ENCODE assay signal across 9 mouse cellular contexts in the genomic region with DNA sequence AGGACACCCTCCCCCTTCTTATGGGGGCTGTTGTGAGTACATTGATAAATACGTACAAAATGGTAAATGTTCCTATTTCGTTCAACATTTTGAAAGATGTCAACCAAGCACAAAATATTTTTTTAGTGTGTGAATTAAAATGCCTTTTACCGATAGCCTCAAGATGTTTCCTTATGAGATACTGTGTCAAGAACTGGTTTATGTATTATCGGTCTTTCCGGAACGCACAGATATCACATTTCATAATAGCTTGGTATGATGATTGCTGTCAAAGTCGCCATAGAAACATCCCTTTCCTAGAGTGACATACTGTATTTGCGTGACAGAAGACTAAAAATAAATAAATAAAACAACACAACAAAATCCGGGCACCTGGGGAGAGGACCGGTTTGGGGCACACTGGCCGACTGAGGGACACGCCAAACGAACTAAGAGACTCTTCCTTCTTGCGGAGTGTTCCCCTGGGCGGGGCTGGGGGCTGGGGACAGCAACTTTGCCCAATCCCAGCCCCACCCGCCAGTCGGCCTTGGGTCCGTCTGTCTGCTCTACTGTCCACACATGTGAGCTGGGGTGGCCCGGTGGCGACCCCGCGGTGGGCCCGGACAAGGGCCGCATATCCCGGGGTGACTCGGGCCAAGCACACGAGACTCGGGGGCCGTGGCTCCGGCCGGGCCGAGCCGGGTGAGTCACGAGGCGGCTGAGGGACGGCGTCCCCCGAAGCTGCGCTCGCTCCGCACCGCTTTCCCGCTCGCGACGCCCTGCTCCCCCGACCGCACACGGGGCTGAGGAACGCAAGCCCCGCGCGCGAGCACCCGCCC. TPM values are rescaled to one million over a fixed set of nuclear protein-coding genes. Genes with fewer than 3 reads are reported as not detected.
DNase-seq lines count a peak whose midpoint lies in the region; ATAC-seq and TF ChIP-seq lines count a peak whose summit lies in the region.
"Had no signal": no experiment of that assay in that cellular context is flagged by ENCODE, and none has a peak within 500 bp of the region (broad histone marks: within the 10 kb centered on the region; RNA-seq: fewer than 3 reads in every experiment).

No protein-coding gene starts in this region.

- TF ChIP-seq EP300 in heart, adult 2 months (IDR thresholded peaks at IDR 0.05; ENCODE audit: insufficient read depth, low read depth, low read length): no peak

- no peaks in the 10 kb centered on the region; the same call in 1 of the 2 replicates for H3K27me3 ChIP-seq in heart, adult 2 months (ENCODE audit: control insufficient read depth, insufficient read depth, low read length)
- H3K27me3 ChIP-seq in E14TG2a.4 (ENCODE audit: insufficient read depth, low read length): peaks cover 40% of the 10 kb centered on the region
- peaks cover 9% of the 10 kb centered on the region for H3K27me3 ChIP-seq in heart, embryonic 15.5 days
- peaks cover 46% of the 10 kb centered on the region for H3K27me3 ChIP-seq in liver, embryonic 12.5 days (replicated peaks)

- peak overlapping the region; percentile 75 for H3K4me3 ChIP-seq in heart, adult 2 months
- H3K4me3 ChIP-seq in E14TG2a.4 (replicated peaks; ENCODE audit: low read length): peak overlapping the region; percentile 90
- H3K4me3 ChIP-seq in heart, embryonic 15.5 days: peak overlapping the region; percentile 65
- peak overlapping the region; percentile 64 for H3K4me3 ChIP-seq in liver, embryonic 12.5 days
- H3K4me3 ChIP-seq in olfactory bulb, adult 2 months (ENCODE audit: insufficient read depth, low read depth, low read length): peak overlapping the region; percentile 44

- no peaks in the 10 kb centered on the region for H3K36me3 ChIP-seq in heart, adult 2 months (ENCODE audit: control insufficient read depth, insufficient read depth, low read length)
- no peaks in the 10 kb centered on the region for H3K36me3 ChIP-seq in E14TG2a.4 (ENCODE audit: insufficient read depth, low read length)
- no peaks in the 10 kb centered on the region for H3K36me3 ChIP-seq in heart, embryonic 15.5 days
- H3K36me3 ChIP-seq in liver, embryonic 12.5 days: no peaks in the 10 kb centered on the region

- peak; percentile 45 for ATAC-seq in heart, embryonic 15.5 days (replicated peaks; ENCODE audit: insufficient number of reproducible peaks, insufficient read depth, low FRiP score, low read depth)
- ATAC-seq in liver, embryonic 12.5 days: no peak; the same call in 1 of the 2 replicates

- TF ChIP-seq CTCF in heart, adult 2 months (IDR thresholded peaks at IDR 0.05): no peak
- TF ChIP-seq CTCF in E14TG2a.4 (conservative IDR thresholded peaks at IDR 0.05; ENCODE audit: low read length): no peak
- no peak for TF ChIP-seq CTCF in olfactory bulb, adult 2 months (IDR thresholded peaks at IDR 0.05; ENCODE audit: insufficient read depth, low read depth, low read length)

- no peaks in the 10 kb centered on the region for H3K79me2 ChIP-seq in heart, adult 2 months (replicated peaks; ENCODE audit: control insufficient read depth, insufficient read depth, low read length)

- 7% methylated on average over 55 of the region's 55 CpGs for WGBS in heart, adult 2 months
- 5% methylated on average over 55 of the region's 55 CpGs for WGBS in heart, embryonic 15.5 days
- WGBS in liver, embryonic 12.5 days (ENCODE audit: insufficient replicate concordance): 6% methylated on average over 55 of the region's 55 CpGs
- 8% methylated on average over 54 of the region's 55 CpGs for WGBS in olfactory bulb, adult 2 months

- H3K4me2 ChIP-seq in heart, embryonic 15.5 days: peak overlapping the region; percentile 99
- H3K4me2 ChIP-seq in liver, embryonic 12.5 days: peak overlapping the region; percentile 99

- TF ChIP-seq POLR2A in heart, adult 2 months (IDR thresholded peaks at IDR 0.05; ENCODE audit: insufficient read depth, low read depth, low read length): no peak
- TF ChIP-seq POLR2A in olfactory bulb, adult 2 months (IDR thresholded peaks at IDR 0.05; ENCODE audit: insufficient read depth, low read depth, low read length): no peak

- peaks cover 3% of the 10 kb centered on the region for H3K4me1 ChIP-seq in heart, adult 2 months (ENCODE audit: control insufficient read depth, insufficient read depth, low read length)
- H3K4me1 ChIP-seq in E14TG2a.4 (replicated peaks; ENCODE audit: low read depth, low read length): peaks cover 12% of the 10 kb centered on the region; the same call in 1 of the 2 replicates
- H3K4me1 ChIP-seq in heart, embryonic 15.5 days (replicated peaks): peaks cover 6% of the 10 kb centered on the region
- peaks cover 12% of the 10 kb centered on the region for H3K4me1 ChIP-seq in liver, embryonic 12.5 days
- H3K4me1 ChIP-seq in olfactory bulb, adult 2 months (ENCODE audit: control insufficient read depth, insufficient read depth, low read length): peaks cover 16% of the 10 kb centered on the region

- H3K9ac ChIP-seq in heart, adult 2 months (ENCODE audit: low read depth, low read length): peak overlapping the region; percentile 88
- H3K9ac ChIP-seq in heart, embryonic 15.5 days: peak overlapping the region; percentile 56
- peak overlapping the region; percentile 63 for H3K9ac ChIP-seq in liver, embryonic 12.5 days

- H3K9me3 ChIP-seq in E14TG2a.4 (ENCODE audit: low read length): no peaks in the 10 kb centered on the region
- H3K9me3 ChIP-seq in heart, embryonic 15.5 days (replicated peaks): no peaks in the 10 kb centered on the region
- no peaks in the 10 kb centered on the region; the same call in 1 of the 2 replicates for H3K9me3 ChIP-seq in liver, embryonic 12.5 days (replicated peaks)

- DNase-seq in heart, adult 2 months: no peak
- no peak for DNase-seq in heart, adult 8-10 months (ENCODE audit: low spot score)
- peak; percentile 70 for DNase-seq in cerebellum, adult 9-11 months
- no peak for DNase-seq in layer of hippocampus, postnatal 14 days (ENCODE audit: low spot score in 2 of 2)

- intact Hi-C loops in heart, adult 2 months (cut with DNase I): loop anchor here (5.0 kb wide), 2 partner anchors 112 to 123 kb away; a partner anchor contains a TSS

- H3K27ac ChIP-seq in heart, adult 2 months: peak overlapping the region; percentile 51
- no peak overlapping the region for H3K27ac ChIP-seq in heart, embryonic 15.5 days
- H3K27ac ChIP-seq in liver, embryonic 12.5 days: no peak overlapping the region
- H3K27ac ChIP-seq in olfactory bulb, adult 2 months (ENCODE audit: insufficient read depth, low read depth, low read length): no peak overlapping the region

RNA-seq across cellular contexts. Expression of a gene that starts 34.9 kb away (rescaled TPM):
- total RNA-seq in heart, adult 2 months (2021): not detected
- polyA plus RNA-seq in heart, adult 2 months (2012; rRNA removed): not detected in 2 replicates
- not detected for total RNA-seq in heart, adult 8-10 months (2022)
- polyA plus RNA-seq in heart, embryonic 15.5 days (2015; fragmentation: Nextera tagmentation; extraction: Ambion mirVana): not detected in 2 replicates
- polyA plus RNA-seq in liver, embryonic 12.5 days (2016; fragmentation: Nextera tagmentation; extraction: Ambion mirVana): not detected in 2 replicates
- not detected in 2 replicates for polyA plus RNA-seq in olfactory bulb, adult 2 months (2012; ENCODE audit: insufficient read depth, insufficient read length, low replicate concordance, missing spikeins)
- total RNA-seq in layer of hippocampus, postnatal 14 days (2021): not detected
- total RNA-seq: hematopoietic stem cell, adult 5-6 weeks had no signal
